Mouse (Mus musculus) intestine, embryonic 15.5 days (tissue): ENCODE data around the gene Nova2. TPM values are rescaled to one million over a fixed set of nuclear protein-coding genes. Genes with fewer than 3 reads are reported as not detected.

Experiments used
- ATAC-seq: fragments of 200-750 bp; cut with Nextera tagmentation; 2 replicates; pipeline ENCODE4 v1.8.0; 2017; ENCODE audit warnings: moderate TSS enrichment, moderate library complexity
- H3K27ac ChIP-seq: fragments of 300-500 bp; sonication (generic); 2 replicates; pipeline ENCODE4 v1.5.1; 2015; ENCODE audit warnings: mild to moderate bottlenecking, inconsistent platforms
- H3K27me3 ChIP-seq: fragments of 300-500 bp; sonication (generic); replicated peaks from 2 replicates; pipeline ENCODE4 v1.6.1; 2015; ENCODE audit warnings: inconsistent platforms
- H3K36me3 ChIP-seq: fragments of 300-500 bp; sonication (generic); 2 replicates; pipeline ENCODE4 v1.6.1; 2015; ENCODE audit warnings: inconsistent platforms
- H3K4me1 ChIP-seq: fragments of 300-500 bp; sonication (generic); replicated peaks from 2 replicates; pipeline ENCODE4 v1.6.1; 2015; ENCODE audit warnings: inconsistent platforms
- H3K4me2 ChIP-seq: fragments of 300-500 bp; sonication (generic); replicated peaks from 2 replicates; pipeline ENCODE4 v1.6.1; 2015; ENCODE audit warnings: mild to moderate bottlenecking, inconsistent platforms
- H3K4me3 ChIP-seq: fragments of 300-500 bp; sonication (generic); replicated peaks from 2 replicates; pipeline ENCODE4 v1.5.1; 2015; ENCODE audit warnings: inconsistent platforms
- H3K9ac ChIP-seq: fragments of 300-500 bp; sonication (generic); 2 replicates; pipeline ENCODE4 v1.6.1; 2015; ENCODE audit warnings: inconsistent platforms
- H3K9me3 ChIP-seq: fragments of 300-500 bp; sonication (generic); 2 replicates; pipeline ENCODE4 v1.6.1; 2016; ENCODE audit warnings: inconsistent platforms
- WGBS: fragments of 180-500 bp; shearing (Covaris S2); methylation state at CpG from one replicate; pipeline ENCODE4 v1.1.7; 2015; 5-methylcytosine and 5-hydroxymethylcytosine counted together
- polyA plus RNA-seq: library from polyadenylated mRNA; unstranded; fragments of >200 nt; fragmentation: Nextera tagmentation; extraction: Ambion mirVana; gene quantifications from 2 replicates; pipeline ENCODE4 v1.2.1, GENCODE M21; 2015

The Nova2 gene
- polyA plus RNA-seq, 1 experiment from 2014 or later: 0.57 TPM

- peak overlapping the region; percentile 85; the same call in 1 of the 2 replicates for H3K4me2 ChIP-seq
- WGBS: 46% methylated on average over 6 of the region's 6 CpGs
- H3K27me3 ChIP-seq: peaks cover 56% of the 10 kb centered on the region
- H3K36me3 ChIP-seq: no peaks in the 10 kb centered on the region
- peak overlapping the region; percentile 47; the same call in 1 of the 2 replicates for H3K4me3 ChIP-seq
- ATAC-seq: 0 out of 2 replicates have a peak, but pooled peaks have one; percentile 1
- no peak overlapping the region for H3K9ac ChIP-seq
- H3K9me3 ChIP-seq: no peaks in the 10 kb centered on the region
- H3K4me1 ChIP-seq: peaks cover 15% of the 10 kb centered on the region; the same call in 1 of the 2 replicates
- H3K27ac ChIP-seq: no peak overlapping the region
Observed at GRCm38 (mm10) chr7:18926911-18927310, 1.2 kb downstream of the Nova2 start.

DNA sequence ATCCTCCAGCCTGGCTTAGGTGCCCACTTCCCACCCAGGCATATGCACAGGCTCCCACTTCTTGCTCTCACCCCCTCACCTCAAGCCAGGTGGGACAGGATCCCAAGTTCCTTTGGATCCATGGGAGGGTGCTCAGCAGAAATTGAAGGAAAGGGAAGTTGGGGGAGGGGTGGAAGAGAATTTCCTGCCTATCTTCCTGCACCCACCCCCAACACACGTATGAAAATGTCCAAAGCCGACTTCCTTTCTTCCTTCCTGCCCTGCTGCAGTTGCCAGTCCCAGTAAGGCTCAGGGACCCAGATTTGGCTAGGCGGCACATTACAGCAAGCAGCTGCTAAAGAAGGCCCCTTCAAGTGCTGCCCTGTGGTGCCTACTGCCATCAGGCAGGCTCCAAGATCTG is 2.1 kb downstream of the Nova2 start:
- no peaks in the 10 kb centered on the region for H3K9me3 ChIP-seq
- peaks cover 15% of the 10 kb centered on the region; the same call in 1 of the 2 replicates for H3K4me1 ChIP-seq
- H3K36me3 ChIP-seq: no peaks in the 10 kb centered on the region
- peaks cover 52% of the 10 kb centered on the region for H3K27me3 ChIP-seq
- 31% methylated on average over 3 of the region's 3 CpGs for WGBS
- H3K4me3 ChIP-seq: no peak overlapping the region
- no peak overlapping the region for H3K4me2 ChIP-seq
- ATAC-seq: no peak
- no peak overlapping the region for H3K9ac ChIP-seq
- no peak overlapping the region for H3K27ac ChIP-seq

DNA sequence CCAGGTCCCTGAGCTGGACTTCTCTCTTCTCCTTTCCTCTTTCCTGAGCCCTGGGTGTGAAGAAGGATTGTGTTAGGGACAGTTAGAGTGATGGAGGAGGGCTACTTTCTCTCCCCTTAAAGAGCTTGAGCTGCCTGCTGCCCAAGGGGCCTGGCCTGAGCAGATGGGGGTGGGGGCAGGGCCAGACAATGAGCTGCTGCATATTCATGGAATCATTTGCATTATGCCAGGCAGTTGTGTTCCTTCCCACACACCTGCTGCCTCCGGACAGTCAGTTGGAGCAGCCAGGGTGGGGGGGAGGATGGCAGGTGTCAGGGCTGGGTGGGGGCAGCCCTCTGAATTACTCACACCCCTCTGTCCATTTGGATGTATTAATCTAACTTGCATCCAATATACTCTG is 16.7 kb downstream of the Nova2 start:
- ATAC-seq: no peak
- H3K4me1 ChIP-seq: no peaks in the 10 kb centered on the region
- H3K27ac ChIP-seq: no peak overlapping the region
- no peak overlapping the region for H3K4me3 ChIP-seq
- no peaks in the 10 kb centered on the region for H3K36me3 ChIP-seq
- no peak overlapping the region for H3K4me2 ChIP-seq
- no peaks in the 10 kb centered on the region for H3K9me3 ChIP-seq
- no peaks in the 10 kb centered on the region; the same call in 1 of the 2 replicates for H3K27me3 ChIP-seq
- 26% methylated on average over 1 of the region's 1 CpGs for WGBS
- no peak overlapping the region for H3K9ac ChIP-seq

DNA sequence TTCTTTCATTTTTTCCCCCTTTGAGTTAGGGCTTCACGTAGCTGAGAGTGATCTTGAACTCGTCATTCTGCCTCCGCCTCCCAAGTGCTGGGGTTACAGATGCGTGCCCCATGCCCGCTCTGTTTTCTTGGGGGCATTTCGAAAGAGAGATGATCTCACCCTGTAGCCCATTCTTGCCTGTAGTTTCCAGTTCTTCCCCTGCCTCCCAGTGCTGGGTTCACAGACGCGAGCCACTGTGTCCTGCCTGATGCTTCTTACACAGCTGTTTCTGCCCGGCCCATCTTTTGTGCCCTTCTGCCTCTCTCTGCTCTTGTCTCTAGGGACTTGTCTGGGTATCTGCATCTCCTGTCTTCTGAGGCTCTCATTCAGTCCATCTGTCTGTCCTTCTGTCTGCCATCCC is 17.1 kb downstream of the Nova2 start:
- 57% methylated on average over 9 of the region's 9 CpGs for WGBS
- Histone ChIP-seq H3K27me3 (no peaks in the 10 kb centered on the region; the same call in 1 of the 2 replicates), H3K4me1 (no peaks in the 10 kb centered on the region), H3K9ac (no peak overlapping the region), H3K27ac (no peak overlapping the region), H3K9me3 (no peaks in the 10 kb centered on the region), H3K4me3 (no peak overlapping the region), H3K4me2 (no peak overlapping the region), H3K36me3 (no peaks in the 10 kb centered on the region)
- no peak for ATAC-seq

DNA sequence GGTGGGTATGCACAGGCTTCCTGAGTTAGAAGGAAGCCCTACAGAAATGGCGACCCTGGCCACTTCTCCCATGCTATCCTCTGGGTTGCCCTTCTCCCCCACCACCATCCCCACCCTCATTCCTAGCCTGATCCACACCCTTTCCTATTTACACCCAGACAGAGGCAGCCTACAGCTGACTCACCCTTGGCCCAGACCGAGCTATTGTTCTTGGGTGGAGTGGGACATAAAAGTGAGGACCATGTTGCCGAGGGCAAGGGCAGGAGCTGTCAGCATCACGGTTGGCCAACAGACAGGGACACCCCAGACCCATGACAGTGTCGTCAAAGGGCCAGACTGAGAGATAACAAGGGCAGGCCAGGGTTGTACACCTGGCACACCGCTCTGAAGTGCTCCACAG is 22.5 kb downstream of the Nova2 start:
- Histone ChIP-seq H3K27ac (no peak overlapping the region), H3K4me3 (no peak overlapping the region), H3K9ac (no peak overlapping the region), H3K36me3 (no peaks in the 10 kb centered on the region), H3K4me2 (no peak overlapping the region), H3K4me1 (no peaks in the 10 kb centered on the region), H3K27me3 (peaks cover 4% of the 10 kb centered on the region; the same call in 1 of the 2 replicates), H3K9me3 (no peaks in the 10 kb centered on the region)
- WGBS: 60% methylated on average over 6 of the region's 6 CpGs
- ATAC-seq: no peak

DNA sequence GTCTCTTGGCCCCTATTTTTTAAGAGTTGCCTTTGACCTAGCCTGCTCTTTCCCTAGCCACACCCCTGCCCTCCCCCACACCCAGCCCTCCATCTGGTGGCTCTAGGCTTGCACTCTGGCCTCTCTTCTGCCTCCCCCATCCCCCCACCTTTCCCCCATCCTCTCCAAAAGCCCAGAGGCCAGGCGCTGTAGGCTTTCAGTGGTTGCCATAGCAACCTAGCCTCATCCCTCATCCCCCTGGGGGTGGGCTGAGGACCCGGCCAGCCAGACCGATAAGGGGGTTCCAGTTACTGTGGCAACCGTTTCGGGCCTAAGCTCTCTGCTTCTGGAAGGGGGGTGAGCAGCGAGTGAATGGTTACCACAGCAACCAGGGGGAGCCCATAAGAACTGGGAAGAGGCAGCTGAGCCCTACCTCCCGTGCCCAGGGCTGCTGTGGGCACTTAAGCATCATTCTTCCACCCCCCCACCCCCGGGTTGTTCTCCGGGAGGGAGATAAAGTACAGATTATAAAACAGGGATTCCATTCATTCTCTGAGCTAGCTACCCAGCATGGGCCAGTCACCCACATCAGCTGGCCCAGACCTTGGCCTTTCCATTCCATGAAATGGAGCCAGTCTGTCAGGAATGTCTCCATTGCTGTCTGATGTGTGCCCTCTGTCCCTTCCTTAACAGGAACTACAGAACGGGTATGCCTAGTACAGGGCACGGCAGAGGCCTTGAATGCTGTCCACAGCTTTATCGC is 24.3 kb downstream of the Nova2 start:
- no peak for ATAC-seq

DNA sequence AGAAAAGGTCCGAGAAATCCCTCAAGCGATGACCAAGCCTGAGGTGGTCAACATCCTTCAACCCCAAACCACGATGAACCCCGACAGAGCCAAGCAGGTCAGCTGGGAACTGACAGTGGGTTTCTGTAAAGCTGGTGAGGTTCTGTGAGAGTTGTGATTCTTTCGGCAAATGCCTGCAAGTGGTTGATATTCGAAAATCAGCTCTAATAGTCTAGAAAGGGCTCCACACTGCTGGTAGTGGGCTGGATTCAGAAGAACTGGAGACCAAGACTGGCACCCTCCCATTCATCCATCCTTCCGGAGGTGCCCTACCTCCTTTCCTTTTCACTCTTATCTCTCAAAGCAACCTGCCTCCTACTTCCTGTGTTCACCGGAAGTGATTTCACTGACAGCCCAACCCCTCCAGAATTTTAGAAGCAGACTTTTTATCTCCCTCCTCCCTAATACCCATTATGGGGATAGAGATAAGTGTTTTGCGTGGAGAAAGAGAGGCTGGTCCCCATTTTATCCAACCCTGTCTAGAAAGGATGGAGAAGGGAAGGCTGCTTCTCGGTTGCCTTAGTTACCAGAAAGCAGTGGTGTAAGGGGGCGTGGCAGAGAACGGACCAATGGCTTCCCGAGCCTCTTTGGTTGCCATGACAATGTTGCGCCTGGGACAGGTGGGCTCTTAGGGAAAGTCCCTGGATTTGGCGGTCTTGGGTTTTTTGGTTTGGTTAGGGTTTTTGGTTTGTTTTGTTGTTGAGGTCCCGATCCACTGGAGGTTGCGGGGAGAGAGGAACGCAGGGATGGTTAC is 25.0 kb downstream of the Nova2 start:
- H3K9ac ChIP-seq: no peak overlapping the region
- 23% methylated on average over 18 of the region's 18 CpGs for WGBS
- H3K9me3 ChIP-seq: no peaks in the 10 kb centered on the region
- peaks cover 4% of the 10 kb centered on the region; the same call in 1 of the 2 replicates for H3K27me3 ChIP-seq
- no peaks in the 10 kb centered on the region for H3K36me3 ChIP-seq
- H3K4me3 ChIP-seq: no peak overlapping the region
- no peak for ATAC-seq
- H3K4me1 ChIP-seq: no peaks in the 10 kb centered on the region
- no peak overlapping the region for H3K4me2 ChIP-seq
- H3K27ac ChIP-seq: no peak overlapping the region

More for the DNA sequence above, 24.3 kb downstream of the Nova2 start:
- Histone ChIP-seq H3K9me3 (no peaks in the 10 kb centered on the region), H3K9ac (no peak overlapping the region), H3K4me1 (no peaks in the 10 kb centered on the region), H3K4me2 (no peak overlapping the region), H3K27ac (no peak overlapping the region), H3K27me3 (peaks cover 4% of the 10 kb centered on the region; the same call in 1 of the 2 replicates), H3K36me3 (no peaks in the 10 kb centered on the region), H3K4me3 (no peak overlapping the region)
- WGBS: 35% methylated on average over 12 of the region's 12 CpGs

DNA sequence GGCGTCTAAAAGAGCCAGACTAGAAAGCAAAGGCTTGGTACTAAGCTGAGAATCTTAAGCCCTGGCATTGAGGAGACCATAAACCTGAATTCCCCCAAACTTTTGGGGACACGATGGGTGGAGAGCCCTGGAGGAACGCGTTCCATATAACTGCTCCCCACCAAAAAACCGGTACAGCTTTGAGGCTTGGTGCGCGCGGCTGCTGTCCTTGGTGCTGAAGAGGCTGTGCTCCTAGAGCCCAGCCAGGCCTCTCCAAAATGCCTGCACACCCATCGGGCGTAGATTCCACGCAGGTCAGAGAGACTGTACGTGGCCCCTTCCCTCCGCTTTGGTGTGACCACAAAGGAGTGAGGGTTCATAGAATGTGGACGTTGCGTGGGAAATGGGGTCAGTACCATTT is 25.7 kb downstream of the Nova2 start:
- H3K27me3 ChIP-seq: peaks cover 6% of the 10 kb centered on the region
- ATAC-seq: no peak
- H3K4me3 ChIP-seq: no peak overlapping the region
- H3K4me1 ChIP-seq: no peaks in the 10 kb centered on the region
- H3K9ac ChIP-seq: no peak overlapping the region
- H3K27ac ChIP-seq: no peak overlapping the region
- no peak overlapping the region for H3K4me2 ChIP-seq
- H3K9me3 ChIP-seq: no peaks in the 10 kb centered on the region
- WGBS: 19% methylated on average over 15 of the region's 15 CpGs
- no peaks in the 10 kb centered on the region for H3K36me3 ChIP-seq

- H3K27me3 ChIP-seq: peaks cover 60% of the 10 kb centered on the region
- ATAC-seq: peak; percentile 89
- peaks cover 17% of the 10 kb centered on the region for H3K4me1 ChIP-seq
- no peaks in the 10 kb centered on the region for H3K9me3 ChIP-seq
- peak overlapping the region; percentile 99 for H3K4me2 ChIP-seq
- H3K27ac ChIP-seq: no peak overlapping the region
- H3K9ac ChIP-seq: peak overlapping the region; percentile 73
- peak overlapping the region; percentile 68 for H3K4me3 ChIP-seq
- H3K36me3 ChIP-seq: no peaks in the 10 kb centered on the region
- under 1% methylated on average over 82 of the region's 107 CpGs for WGBS
Observed at GRCm38 (mm10) chr7:18957569-18958383, 32.1 kb downstream of the Nova2 start.

DNA sequence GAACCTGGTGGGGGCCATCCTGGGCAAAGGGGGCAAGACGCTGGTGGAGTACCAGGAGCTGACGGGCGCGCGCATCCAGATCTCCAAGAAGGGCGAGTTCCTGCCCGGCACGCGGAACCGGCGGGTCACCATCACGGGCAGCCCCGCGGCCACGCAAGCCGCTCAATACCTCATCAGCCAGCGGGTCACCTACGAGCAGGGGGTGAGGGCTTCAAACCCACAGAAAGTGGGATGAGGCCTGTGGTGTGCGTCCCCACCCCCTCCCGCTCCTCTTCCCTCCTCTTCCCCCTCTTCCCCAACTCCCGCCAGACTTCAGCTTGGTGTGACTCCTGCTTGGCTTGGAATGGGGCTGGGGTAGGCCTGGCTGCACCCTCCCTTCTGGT is 32.7 kb downstream of the Nova2 start:
- peak; percentile 35 for ATAC-seq
- Histone ChIP-seq H3K4me3 (peak overlapping the region; percentile 68), H3K4me2 (peak overlapping the region; percentile 99), H3K36me3 (no peaks in the 10 kb centered on the region), H3K9me3 (no peaks in the 10 kb centered on the region), H3K27me3 (peaks cover 66% of the 10 kb centered on the region), H3K4me1 (peaks cover 22% of the 10 kb centered on the region), H3K27ac (no peak overlapping the region), H3K9ac (peak overlapping the region; percentile 73)
- WGBS: 2% methylated on average over 21 of the region's 21 CpGs

- Histone ChIP-seq H3K4me3 (no peak overlapping the region), H3K9me3 (no peaks in the 10 kb centered on the region), H3K4me2 (no peak overlapping the region), H3K4me1 (peaks cover 23% of the 10 kb centered on the region), H3K36me3 (no peaks in the 10 kb centered on the region), H3K27ac (no peak overlapping the region), H3K27me3 (peaks cover 74% of the 10 kb centered on the region), H3K9ac (no peak overlapping the region)
- WGBS: 53% methylated on average over 8 of the region's 8 CpGs
- no peak for ATAC-seq
Observed at GRCm38 (mm10) chr7:18959446-18959845, 33.8 kb downstream of the Nova2 start.
